Mouse (Mus musculus) CH12.LX (cell line): Measurements from ENCODE around the gene Spata2. TPM values are rescaled to one million over a fixed set of nuclear protein-coding genes. Genes with fewer than 3 reads are reported as not detected.

Source experiments
- DNase-seq: peaks from one replicate; pipeline ENCODE4 v3.0.0-alpha.2; 2013; ENCODE audit errors: extremely low read depth
- H3K27ac ChIP-seq: 2 replicates; pipeline ENCODE4 v1.5.1; 2012; ENCODE audit warnings: low read depth, mild to moderate bottlenecking, control low read depth, moderate library complexity; ENCODE audit not compliant: insufficient read depth
- H3K27me3 ChIP-seq: replicated peaks from 2 replicates; pipeline ENCODE3; 2012; ENCODE audit warnings: inconsistent platforms
- H3K36me3 ChIP-seq, 2 experiments: replicated peaks in 1 of 2; 2 replicates each; pipeline versions ENCODE3 to v1.6.1; 2012; ENCODE audit warnings: inconsistent platforms in 1 of 2, low read length in 1 of 2, mild to moderate bottlenecking in 1 of 2, mixed read lengths in 1 of 2, moderate library complexity in 1 of 2; ENCODE audit not compliant: control insufficient read depth in 1 of 2, insufficient read depth in 1 of 2
- H3K4me1 ChIP-seq, 2 experiments: 2 replicates each; pipeline ENCODE4 v1.6.1; 2012; ENCODE audit warnings: inconsistent platforms in 1 of 2, moderate library complexity in 1 of 2; ENCODE audit not compliant: insufficient read depth in 2 of 2, control insufficient read depth in 1 of 2
- H3K4me2 ChIP-seq: 2 replicates; pipeline ENCODE4 v1.6.1; 2012; ENCODE audit warnings: low read depth, mild to moderate bottlenecking, control low read depth; ENCODE audit not compliant: poor library complexity, insufficient read depth, severe bottlenecking
- H3K4me3 ChIP-seq, 3 experiments: fragments of 150-350 bp in 1 of 3; sonication (generic) in 1 of 3; replicated peaks in 1 of 3; 2 replicates each; pipeline versions ENCODE3 to v1.5.1; 2011 to 2012; ENCODE audit warnings: low read depth in 2 of 3, low read length in 2 of 3, mild to moderate bottlenecking in 2 of 3, moderate library complexity in 2 of 3, control low read depth in 1 of 3, improper control_type of control experiment in 1 of 3, inconsistent platforms in 1 of 3, mixed read lengths in 1 of 3; ENCODE audit not compliant: poor library complexity in 1 of 3
- H3K79me2 ChIP-seq: replicated peaks from 2 replicates; pipeline ENCODE4 v1.6.1; 2012; ENCODE audit warnings: mild to moderate bottlenecking, moderate library complexity; ENCODE audit not compliant: control insufficient read depth, poor library complexity, insufficient read depth, severe bottlenecking; ENCODE audit errors: extremely low read depth
- H3K9ac ChIP-seq: 2 replicates; pipeline ENCODE4 v1.6.1; 2012; ENCODE audit warnings: low read depth, mild to moderate bottlenecking, control low read depth, moderate library complexity; ENCODE audit not compliant: insufficient read depth
- H3K9me3 ChIP-seq: replicated peaks from 2 replicates; pipeline ENCODE3; 2012; ENCODE audit warnings: low read length, inconsistent platforms, mixed read lengths
- CHD1 ChIP-seq: IDR thresholded peaks from 2 replicates; pipeline ENCODE4 v1.6.1; 2012; ENCODE audit warnings: low read depth, low read length, improper control_type of control experiment, inconsistent platforms
- ELF1 ChIP-seq: IDR thresholded peaks from 2 replicates; pipeline ENCODE4 v1.6.1; 2014; ENCODE audit warnings: low read depth, mild to moderate bottlenecking, inconsistent platforms, low read length, improper control_type of control experiment
- EP300 ChIP-seq: IDR thresholded peaks from 2 replicates; pipeline ENCODE4 v1.6.1; 2011; ENCODE audit warnings: low read length, improper control_type of control experiment
- IRF4 ChIP-seq: IDR thresholded peaks from 2 replicates; pipeline ENCODE4 v1.6.1; 2014; ENCODE audit warnings: low read depth, mild to moderate bottlenecking, inconsistent platforms, low read length, improper control_type of control experiment
- JUN ChIP-seq: IDR thresholded peaks from 2 replicates; pipeline ENCODE4 v1.6.1; 2011; ENCODE audit warnings: low read depth, mild to moderate bottlenecking, low read length, improper control_type of control experiment, moderate library complexity; ENCODE audit not compliant: insufficient read depth
- POLR2A ChIP-seq: IDR thresholded peaks from 2 replicates; pipeline ENCODE4 v1.6.1; 2011; ENCODE audit warnings: low read depth, mild to moderate bottlenecking, improper control_type of control experiment, low read length
- TBP ChIP-seq: conservative IDR thresholded peaks from 2 replicates; pipeline ENCODE4 v1.6.1; 2011; ENCODE audit warnings: low read depth, low read length, improper control_type of control experiment
- USF2 ChIP-seq: conservative IDR thresholded peaks from 2 replicates; pipeline ENCODE4 v1.6.1; 2011; ENCODE audit warnings: low read depth, low read length, improper control_type of control experiment
- ZNF384 ChIP-seq: IDR thresholded peaks from 2 replicates; pipeline ENCODE4 v1.6.1; 2012; ENCODE audit warnings: low read depth, low read length, improper control_type of control experiment, inconsistent platforms
- dilution Hi-C: fragments of 300-500 bp; cut with MboI; formaldehyde crosslinking; loops from 2 replicates; pipeline ENCODE4 v1.14.3; 2020; ENCODE audit warnings: low sequenced_read_pairs; ENCODE audit not compliant: extremely low pct_unique_long_range_greater_than_20kb, extremely low pct_ligation_motif_present
- in situ Hi-C: fragments of 300-500 bp; cut with MboI; formaldehyde crosslinking; loops from 3 replicates; pipeline ENCODE4 v1.14.3; 2019; ENCODE audit warnings: low sequenced_read_pairs, low pct_ligation_motif_present, low pct_unique_long_range_greater_than_20kb, mixed read lengths
- polyA plus RNA-seq: library from polyadenylated mRNA; unstranded; fragments of >175 nt; gene quantifications from 2 replicates; pipeline ENCODE4 v1.2.1, GENCODE M21; 2012; ENCODE audit warnings: low read depth; ENCODE audit not compliant: insufficient read length
- total RNA-seq, 2 experiments: library from RNA; depleted of rRNA; stranded (reverse); fragments of 300-350 nt in 1 of 2; fragments of >200 nt in 1 of 2; gene quantifications; 2 replicates each; pipeline ENCODE4 v1.2.3; 2012 to 2014

Gene Spata2
- total and polyA plus RNA-seq, 3 experiments, result 9.1 to 22.8 (median 10.5) TPM

GRCm38 (mm10) chr2:167483827-167484410 lies 8.8 kb downstream of the Spata2 start:
- peaks cover 59 to 90% of the 10 kb centered on the region in 2 experiments for H3K36me3 ChIP-seq
- H3K9me3 ChIP-seq, result no peaks in the 10 kb centered on the region
- no peak for DNase-seq
- H3K4me1 ChIP-seq, result peaks cover 18 to 36% of the 10 kb centered on the region in 2 experiments
- in situ Hi-C loops (loop anchor here (10.0 kb wide), 1 partner anchor 419 kb away; the partner anchor contains the start of gene Znfx1), dilution Hi-C loops (no loop called here)
- H3K4me2 ChIP-seq, result no peak overlapping the region
- H3K27ac ChIP-seq, result no peak overlapping the region
- no peaks in the 10 kb centered on the region for H3K27me3 ChIP-seq
- no peak overlapping the region for H3K4me3 ChIP-seq
- H3K9ac ChIP-seq, result no peak overlapping the region
- no peak for TF ChIP-seq JUN
- peaks cover 41% of the 10 kb centered on the region for H3K79me2 ChIP-seq

DNA sequence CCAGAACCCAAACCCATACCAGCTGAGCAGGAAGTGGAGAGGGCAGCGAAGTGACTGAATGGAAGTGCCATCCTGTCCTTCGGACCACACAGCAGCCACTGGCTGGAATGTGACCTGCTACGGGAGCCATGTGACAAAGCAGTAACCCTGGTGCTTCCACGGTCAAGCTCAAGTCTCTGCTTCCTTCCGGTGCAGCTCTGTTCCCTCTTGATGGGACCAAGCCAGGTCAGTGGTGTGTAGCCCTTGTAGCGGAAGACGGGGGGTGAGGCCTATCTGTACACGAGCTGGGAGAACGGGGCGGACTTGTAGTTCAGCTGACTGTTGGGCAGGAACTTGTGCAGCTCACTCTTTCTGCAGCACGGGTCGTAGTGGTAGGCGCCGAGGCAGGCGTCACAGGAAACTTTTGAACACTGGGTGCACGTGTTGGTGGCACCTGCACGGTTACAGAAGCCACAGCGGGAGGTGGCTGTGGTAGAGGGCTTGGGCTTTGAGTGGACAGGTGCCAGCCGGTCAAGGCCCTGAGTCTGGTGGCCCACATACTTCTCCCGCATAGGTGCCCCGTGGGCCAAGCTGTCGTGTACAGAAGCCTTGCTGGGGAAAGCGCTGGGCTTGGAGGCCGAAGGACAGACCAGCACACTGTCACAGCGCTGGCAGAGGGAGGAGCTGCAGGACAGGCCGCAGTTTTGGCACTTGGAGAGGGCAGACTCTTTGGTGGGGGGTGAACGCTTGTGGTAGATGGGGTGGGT lies 9.4 kb downstream of the Spata2 start:
- dilution Hi-C loops, result no loop called here
- H3K27me3 ChIP-seq, result no peaks in the 10 kb centered on the region
- in situ Hi-C loops, result loop anchor here (10.0 kb wide), 1 partner anchor 418 kb away; the partner anchor contains the start of gene Znfx1
- TF ChIP-seq ELF1 (no peak), IRF4 (no peak), ZNF384 (no peak), TBP (no peak), EP300 (no peak), USF2 (no peak)
- H3K4me3 ChIP-seq, result no peak overlapping the region
- no peak overlapping the region for H3K4me2 ChIP-seq
- H3K27ac ChIP-seq, result no peak overlapping the region
- H3K79me2 ChIP-seq, result peaks cover 34% of the 10 kb centered on the region
- peaks cover 18 to 30% of the 10 kb centered on the region in 2 experiments for H3K4me1 ChIP-seq
- H3K36me3 ChIP-seq, result peaks cover 53 to 87% of the 10 kb centered on the region in 2 experiments
- DNase-seq, result no peak
- no peaks in the 10 kb centered on the region for H3K9me3 ChIP-seq
- H3K9ac ChIP-seq, result no peak overlapping the region

GRCm38 (mm10) chr2:167482681-167483080 lies 10.0 kb downstream of the Spata2 start:
- in situ Hi-C loops (loop anchor here (10.0 kb wide), 1 partner anchor 418 kb away; the partner anchor contains the start of gene Znfx1), dilution Hi-C loops (no loop called here)
- H3K27me3 ChIP-seq, result no peaks in the 10 kb centered on the region
- no peak overlapping the region for H3K4me2 ChIP-seq
- DNase-seq, result no peak
- H3K79me2 ChIP-seq, result peaks cover 31% of the 10 kb centered on the region
- peaks cover 49 to 84% of the 10 kb centered on the region in 2 experiments for H3K36me3 ChIP-seq
- no peak overlapping the region for H3K4me3 ChIP-seq
- H3K9ac ChIP-seq, result no peak overlapping the region
- TF ChIP-seq CHD1, result no peak
- no peak for TF ChIP-seq POLR2A
- H3K27ac ChIP-seq, result no peak overlapping the region
- H3K9me3 ChIP-seq, result no peaks in the 10 kb centered on the region
- peaks cover 17 to 26% of the 10 kb centered on the region in 2 experiments for H3K4me1 ChIP-seq
